Mouse (Mus musculus): ENCODE results near the gene Speer4f1.
"Not testable (repeated sequence)": the region's sequence is repeated elsewhere in the genome, so short reads cannot be mapped to it uniquely, and the experiment has no call there.

GRCm38 (mm10) chr5:17468120-17468519 is 7.8 kb upstream of the Speer4f1 start:
- TF ChIP-seq CTCF (conservative IDR thresholded peaks at IDR 0.05 in 1 of 2, IDR thresholded peaks at IDR 0.05 in 1 of 2; ENCODE audit: low read depth in 2 of 2, low read length in 2 of 2); GABPA (IDR thresholded peaks at IDR 0.05; ENCODE audit: insufficient replicate concordance, low read depth, low read length); RAD21 (IDR thresholded peaks at IDR 0.05; ENCODE audit: low read depth, low read length); MAX (IDR thresholded peaks at IDR 0.05; ENCODE audit: low read length): not testable (repeated sequence)

Measured in CH12.LX (cell line).